Mouse (Mus musculus) MEL (cell line): ENCODE measurements at regions not wholly inside any gene's neighbourhood (a gene's known extent, or its start where the extent isn't known, plus 50 kb on each side); places are given as distances from the start of the nearest gene placed in this dataset.
A peak's percentile ranks its signal among the peaks of the same experiment; 100 is the strongest.

Experiments used
- DNase-seq: peaks from one replicate; pipeline ENCODE4 v3.0.0; 2011; ENCODE audit warnings: low read depth, low spot score
- H3K27ac ChIP-seq: 2 replicates; pipeline ENCODE4 v1.5.1; 2012; ENCODE audit warnings: low read depth, mild to moderate bottlenecking, control low read depth, low read length, moderate library complexity; ENCODE audit not compliant: control insufficient read depth
- H3K27me3 ChIP-seq, 2 experiments: fragments of 150-350 bp in 1 of 2; sonication (generic) in 1 of 2; 2 replicates each; pipeline ENCODE4 v1.6.1; 2012; ENCODE audit warnings: low read length in 2 of 2, mild to moderate bottlenecking in 2 of 2, improper control_type of control experiment in 1 of 2, moderate library complexity in 1 of 2; ENCODE audit not compliant: insufficient read depth in 2 of 2, control insufficient read depth in 1 of 2
- H3K36me3 ChIP-seq, 2 experiments: 2 replicates each; pipeline ENCODE4 v1.6.1; 2012 to 2014; ENCODE audit warnings: low read length in 2 of 2, improper control_type of control experiment in 1 of 2, inconsistent platforms in 1 of 2, mild to moderate bottlenecking in 1 of 2; ENCODE audit not compliant: insufficient read depth in 2 of 2, control insufficient read depth in 1 of 2
- H3K4me1 ChIP-seq, 2 experiments: fragments of 150-350 bp in 1 of 2; sonication (generic) in 1 of 2; 2 replicates each; pipeline ENCODE4 v1.6.1; 2012; ENCODE audit warnings: low read length in 2 of 2, improper control_type of control experiment in 1 of 2, mild to moderate bottlenecking in 1 of 2; ENCODE audit not compliant: insufficient read depth in 2 of 2, control insufficient read depth in 1 of 2
- H3K4me3 ChIP-seq, 2 experiments: fragments of 150-350 bp in 1 of 2; sonication (generic) in 1 of 2; 2 replicates each; pipeline ENCODE4 v1.5.1; 2012; ENCODE audit warnings: low read depth in 2 of 2, low read length in 2 of 2, mild to moderate bottlenecking in 2 of 2, moderate library complexity in 2 of 2, control low read depth in 1 of 2, improper control_type of control experiment in 1 of 2; ENCODE audit not compliant: control insufficient read depth in 1 of 2, insufficient read depth in 1 of 2
- H3K79me2 ChIP-seq: 2 replicates; pipeline ENCODE4 v1.6.1; 2012; ENCODE audit warnings: mild to moderate bottlenecking, low read length, moderate library complexity; ENCODE audit not compliant: control insufficient read depth, poor library complexity, insufficient read depth
- H3K9ac ChIP-seq: 2 replicates; pipeline ENCODE4 v1.6.1; 2012; ENCODE audit warnings: low read depth, mild to moderate bottlenecking, control low read depth, low read length, moderate library complexity; ENCODE audit not compliant: control insufficient read depth, poor library complexity, severe bottlenecking
- H3K9me3 ChIP-seq: fragments of 150-350 bp; sonication (generic); replicated peaks from 2 replicates; pipeline ENCODE4 v1.6.1; 2012; ENCODE audit warnings: mild to moderate bottlenecking, low read length, improper control_type of control experiment, moderate library complexity; ENCODE audit not compliant: insufficient read depth
- BHLHE40 ChIP-seq: IDR thresholded peaks from 2 replicates; pipeline ENCODE4 v1.6.1; 2012; ENCODE audit warnings: low read depth, mild to moderate bottlenecking, inconsistent platforms, low read length, improper control_type of control experiment, borderline replicate concordance
- CTCF ChIP-seq, 3 experiments: IDR thresholded peaks in 2 of 3; conservative IDR thresholded peaks in 1 of 3; 2 replicates each; pipeline ENCODE4 v1.5.1; 2011 to 2012; ENCODE audit warnings: low read length in 3 of 3, low read depth in 2 of 3, mild to moderate bottlenecking in 2 of 3, improper control_type of control experiment in 1 of 3, inconsistent platforms in 1 of 3, mixed read lengths in 1 of 3, moderate library complexity in 1 of 3; ENCODE audit not compliant: control insufficient read depth in 1 of 3, insufficient read depth in 1 of 3, poor library complexity in 1 of 3, severe bottlenecking in 1 of 3
- E2F4 ChIP-seq: IDR thresholded peaks from 2 replicates; pipeline ENCODE4 v1.6.1; 2011; ENCODE audit warnings: low read depth, low read length, improper control_type of control experiment, borderline replicate concordance
- ETS1 ChIP-seq: IDR thresholded peaks from 2 replicates; pipeline ENCODE4 v1.6.1; 2012; ENCODE audit warnings: low read depth, mild to moderate bottlenecking, inconsistent platforms, low read length, improper control_type of control experiment, moderate library complexity
- GABPA ChIP-seq: IDR thresholded peaks from 2 replicates; pipeline ENCODE4 v1.6.1; 2012; ENCODE audit warnings: low read depth, mild to moderate bottlenecking, inconsistent platforms, low read length, improper control_type of control experiment, moderate library complexity
- MAX ChIP-seq: IDR thresholded peaks from 2 replicates; pipeline ENCODE4 v1.6.1; 2011; ENCODE audit warnings: low read length, improper control_type of control experiment
- MEF2A ChIP-seq: IDR thresholded peaks from 2 replicates; pipeline ENCODE4 v1.6.1; 2014; ENCODE audit warnings: low read depth, mild to moderate bottlenecking, inconsistent platforms, low read length, improper control_type of control experiment; ENCODE audit not compliant: poor library complexity, insufficient replicate concordance, severe bottlenecking; ENCODE audit errors: extremely low read depth
- MXI1 ChIP-seq: IDR thresholded peaks from 2 replicates; pipeline ENCODE4 v1.6.1; 2011; ENCODE audit warnings: mild to moderate bottlenecking, low read depth, low read length, improper control_type of control experiment
- MYC ChIP-seq: IDR thresholded peaks from 2 replicates; pipeline ENCODE4 v1.6.1; 2011; ENCODE audit warnings: low read depth, mild to moderate bottlenecking, low read length, improper control_type of control experiment, moderate library complexity
- NELFE ChIP-seq: IDR thresholded peaks from 2 replicates; pipeline ENCODE4 v1.6.1; 2011; ENCODE audit warnings: low read depth, low read length, improper control_type of control experiment
- POLR2A ChIP-seq, 2 experiments: IDR thresholded peaks; 2 replicates each; pipeline ENCODE4 v1.6.1; 2011 to 2012; ENCODE audit warnings: low read length in 2 of 2, mild to moderate bottlenecking in 2 of 2, control low read depth in 1 of 2, improper control_type of control experiment in 1 of 2, low read depth in 1 of 2, moderate library complexity in 1 of 2; ENCODE audit not compliant: control insufficient read depth in 1 of 2, insufficient read depth in 1 of 2, poor library complexity in 1 of 2
- POLR2AphosphoS2 ChIP-seq: IDR thresholded peaks from 2 replicates; pipeline ENCODE4 v1.6.1; 2011; ENCODE audit warnings: low read length, improper control_type of control experiment
- POLR2AphosphoS5 ChIP-seq: IDR thresholded peaks from 2 replicates; pipeline ENCODE4 v1.6.1; 2012; ENCODE audit warnings: low read depth, borderline replicate concordance, mild to moderate bottlenecking, inconsistent platforms, low read length, moderate library complexity, mixed read lengths
- SIN3A ChIP-seq: IDR thresholded peaks from 2 replicates; pipeline ENCODE4 v1.6.1; 2012; ENCODE audit warnings: low read length, improper control_type of control experiment, inconsistent platforms
- SMC3 ChIP-seq: IDR thresholded peaks from 2 replicates; pipeline ENCODE4 v1.6.1; 2011; ENCODE audit warnings: low read depth, low read length, improper control_type of control experiment
- TAL1 ChIP-seq: IDR thresholded peaks from 2 replicates; pipeline ENCODE4 v1.6.1; 2012; ENCODE audit warnings: mild to moderate bottlenecking, inconsistent platforms, low read length, moderate library complexity, mixed read lengths
- TBP ChIP-seq: IDR thresholded peaks from 2 replicates; pipeline ENCODE4 v1.8.0; 2011; ENCODE audit warnings: low read depth, low read length, improper control_type of control experiment
- UBTF ChIP-seq: IDR thresholded peaks from 2 replicates; pipeline ENCODE4 v1.6.1; 2012; ENCODE audit warnings: low read depth, mild to moderate bottlenecking, inconsistent platforms, low read length, improper control_type of control experiment, moderate library complexity, borderline replicate concordance; ENCODE audit not compliant: insufficient read depth
- USF1 ChIP-seq: IDR thresholded peaks from 2 replicates; pipeline ENCODE4 v1.6.1; 2014; ENCODE audit warnings: low read depth, mild to moderate bottlenecking, inconsistent platforms, low read length, improper control_type of control experiment, moderate library complexity
- ZMIZ1 ChIP-seq: IDR thresholded peaks from 2 replicates; pipeline ENCODE4 v1.6.1; 2012; ENCODE audit warnings: low read depth, mild to moderate bottlenecking, inconsistent platforms, low read length, improper control_type of control experiment, moderate library complexity
- ZNF384 ChIP-seq: IDR thresholded peaks from 2 replicates; pipeline ENCODE4 v1.6.1; 2012; ENCODE audit warnings: low read depth, mild to moderate bottlenecking, inconsistent platforms, low read length, improper control_type of control experiment

DNA sequence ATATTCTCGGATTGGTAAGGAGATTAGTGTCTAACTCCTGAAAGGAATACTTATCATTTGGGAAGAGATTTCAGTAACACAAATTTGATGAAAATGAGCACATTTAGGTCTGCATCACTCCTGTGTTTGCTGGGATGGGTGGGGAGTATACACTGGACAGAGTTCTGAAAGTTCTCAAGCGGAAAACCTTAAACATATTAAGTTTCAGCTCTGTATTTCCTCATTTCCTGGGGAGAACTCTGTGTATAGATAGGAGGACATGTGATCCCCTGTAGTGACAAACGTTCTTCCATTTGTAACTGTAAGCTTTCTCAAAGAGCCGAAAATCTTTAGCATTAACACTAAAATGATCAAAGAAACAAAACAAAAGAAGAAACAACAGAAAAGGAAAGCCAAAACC lies 404.7 kb upstream of the Adgrl2 start:
- Histone ChIP-seq H3K27ac (no peak overlapping the region), H3K4me3 (no peak overlapping the region), H3K36me3 (no peaks in the 10 kb centered on the region), H3K9ac (no peak overlapping the region), H3K79me2 (no peaks in the 10 kb centered on the region), H3K27me3 (no peaks in the 10 kb centered on the region), H3K4me1 (no peaks in the 10 kb centered on the region), H3K9me3 (no peaks in the 10 kb centered on the region)
- TF ChIP-seq POLR2AphosphoS2 (no peak), MYC (no peak), E2F4 (no peak), UBTF (no peak), USF1 (no peak), ZMIZ1 (no peak), CTCF (IDR thresholded peaks at IDR 0.05 in 2 of 3, conservative IDR thresholded peaks at IDR 0.05 in 1 of 3; ENCODE audit: control insufficient read depth in 1 of 3, insufficient read depth in 1 of 3, low read depth in 2 of 3, low read length in 3 of 3, poor library complexity in 1 of 3, severe bottlenecking in 1 of 3) (no peak), SIN3A (no peak), ETS1 (no peak), POLR2AphosphoS5 (no peak), POLR2A (IDR thresholded peaks at IDR 0.05; ENCODE audit: control insufficient read depth in 1 of 2, insufficient read depth in 1 of 2, low read depth in 1 of 2, low read length in 2 of 2, poor library complexity in 1 of 2) (no peak), TBP (no peak), NELFE (no peak), SMC3 (no peak), MXI1 (no peak), ZNF384 (no peak), BHLHE40 (no peak), TAL1 (no peak), MEF2A (no peak), MAX (no peak)
- no peak for DNase-seq

- Histone ChIP-seq H3K79me2 (no peaks in the 10 kb centered on the region), H3K9me3 (no peaks in the 10 kb centered on the region), H3K9ac (no peak overlapping the region), H3K36me3 (no peaks in the 10 kb centered on the region), H3K4me3 (no peak overlapping the region), H3K4me1 (no peaks in the 10 kb centered on the region), H3K27me3 (no peaks in the 10 kb centered on the region), H3K27ac (no peak overlapping the region)
- TF ChIP-seq POLR2AphosphoS2 (no peak), USF1 (peak; percentile 40; the same call in 1 of the 2 replicates), GABPA (no peak)
- no peak for DNase-seq
Measured at GRCm38 (mm10) chr3:149393317-149394172, 403.2 kb upstream of the Adgrl2 start.
